Mouse (Mus musculus) megakaryocyte, embryonic 14.5 days (primary cell): ENCODE measurements around the gene Prm3. TPM values are rescaled to one million over a fixed set of nuclear protein-coding genes. Genes with fewer than 3 reads are reported as not detected.
A peak's percentile ranks its signal among the peaks of the same experiment; 100 is the strongest.

Experiments used
- H3K27me3 ChIP-seq: replicated peaks from 2 replicates; pipeline ENCODE3; 2012; ENCODE audit warnings: inconsistent platforms
- H3K36me3 ChIP-seq: replicated peaks from 2 replicates; pipeline ENCODE3; 2012; ENCODE audit warnings: low read length, inconsistent platforms, mixed read lengths
- H3K4me1 ChIP-seq: 2 replicates; pipeline ENCODE4 v1.6.1; 2012; ENCODE audit warnings: inconsistent platforms
- H3K4me3 ChIP-seq: replicated peaks from 2 replicates; pipeline ENCODE3; 2012; ENCODE audit warnings: moderate library complexity, mild to moderate bottlenecking, inconsistent platforms
- H3K9me3 ChIP-seq: 2 replicates; pipeline ENCODE4 v1.6.1; 2012; ENCODE audit warnings: inconsistent platforms
- FLI1 ChIP-seq: IDR thresholded peaks from 2 replicates; pipeline ENCODE4 v1.6.1; 2012; ENCODE audit warnings: low read length, inconsistent platforms, mixed read lengths
- GATA1 ChIP-seq: IDR thresholded peaks from 3 replicates; pipeline ENCODE4 v1.6.1; 2012; ENCODE audit warnings: mixed read lengths, low read length, inconsistent platforms, borderline replicate concordance
- polyA plus RNA-seq: library from polyadenylated mRNA; stranded (reverse); fragments of >175 nt; gene quantifications from 2 replicates; pipeline ENCODE4 v1.2.3, GENCODE M21; 2012; ENCODE audit warnings: low replicate concordance; ENCODE audit not compliant: insufficient read depth

Gene Prm3
- polyA plus RNA-seq, 1 experiment: not detected

- TF ChIP-seq FLI1 (no peak), GATA1 (no peak)
- H3K4me3 ChIP-seq: peak overlapping the region; percentile 99
- peaks cover 32% of the 10 kb centered on the region for H3K27me3 ChIP-seq
- no peaks in the 10 kb centered on the region for H3K9me3 ChIP-seq
- peaks cover 79% of the 10 kb centered on the region for H3K4me1 ChIP-seq
- peaks cover 27% of the 10 kb centered on the region for H3K36me3 ChIP-seq
These were observed 5.8 kb downstream of the Prm3 start for GRCm38 (mm10) chr16:10784793-10785370.

- H3K36me3 ChIP-seq: peaks cover 27% of the 10 kb centered on the region
- TF ChIP-seq FLI1: no peak
- TF ChIP-seq GATA1: no peak
- H3K4me3 ChIP-seq: peak overlapping the region; percentile 99
- peaks cover 25% of the 10 kb centered on the region for H3K27me3 ChIP-seq
- no peaks in the 10 kb centered on the region for H3K9me3 ChIP-seq
- peaks cover 79% of the 10 kb centered on the region for H3K4me1 ChIP-seq
These were observed 6.6 kb downstream of the Prm3 start for GRCm38 (mm10) chr16:10783883-10784792.

GRCm38 (mm10) chr16:10783451-10783850, 7.3 kb downstream of the Prm3 start:
- Histone ChIP-seq H3K36me3 (peaks cover 29% of the 10 kb centered on the region), H3K4me1 (peaks cover 78% of the 10 kb centered on the region), H3K9me3 (no peaks in the 10 kb centered on the region), H3K4me3 (peak overlapping the region; percentile 99), H3K27me3 (peaks cover 20% of the 10 kb centered on the region)
- TF ChIP-seq GATA1 (no peak), FLI1 (no peak)

GRCm38 (mm10) chr16:10783152-10783434, 7.6 kb downstream of the Prm3 start:
- Histone ChIP-seq H3K36me3 (peaks cover 29% of the 10 kb centered on the region), H3K4me1 (peaks cover 75% of the 10 kb centered on the region), H3K27me3 (peaks cover 18% of the 10 kb centered on the region), H3K9me3 (no peaks in the 10 kb centered on the region), H3K4me3 (peak overlapping the region; percentile 99)
- no peak for TF ChIP-seq FLI1
- TF ChIP-seq GATA1: no peak

GRCm38 (mm10) chr16:10782377-10783151, 8.2 kb downstream of the Prm3 start:
- no peak for TF ChIP-seq GATA1
- TF ChIP-seq FLI1: no peak
- peaks cover 20% of the 10 kb centered on the region for H3K27me3 ChIP-seq
- peak overlapping the region; percentile 99 for H3K4me3 ChIP-seq
- H3K9me3 ChIP-seq: no peaks in the 10 kb centered on the region
- peaks cover 75% of the 10 kb centered on the region for H3K4me1 ChIP-seq
- peaks cover 29% of the 10 kb centered on the region for H3K36me3 ChIP-seq

GRCm38 (mm10) chr16:10781862-10782371, 8.8 kb downstream of the Prm3 start:
- Histone ChIP-seq H3K4me3 (no peak overlapping the region), H3K9me3 (no peaks in the 10 kb centered on the region), H3K27me3 (peaks cover 25% of the 10 kb centered on the region), H3K4me1 (peaks cover 75% of the 10 kb centered on the region), H3K36me3 (peaks cover 29% of the 10 kb centered on the region)
- TF ChIP-seq GATA1: no peak
- no peak for TF ChIP-seq FLI1

- H3K9me3 ChIP-seq: no peaks in the 10 kb centered on the region
- peaks cover 29% of the 10 kb centered on the region for H3K36me3 ChIP-seq
- no peak overlapping the region for H3K4me3 ChIP-seq
- peaks cover 26% of the 10 kb centered on the region for H3K27me3 ChIP-seq
- TF ChIP-seq FLI1: no peak
- H3K4me1 ChIP-seq: peaks cover 78% of the 10 kb centered on the region
These were observed 10.0 kb downstream of the Prm3 start for GRCm38 (mm10) chr16:10780631-10781120.

- no peak for TF ChIP-seq GATA1
- TF ChIP-seq FLI1: no peak
- peaks cover 84% of the 10 kb centered on the region for H3K4me1 ChIP-seq
These were observed 13.0 kb downstream of the Prm3 start for GRCm38 (mm10) chr16:10777579-10778160.

GRCm38 (mm10) chr16:10776322-10776721, 14.4 kb downstream of the Prm3 start:
- no peak for TF ChIP-seq FLI1
- no peak for TF ChIP-seq GATA1
- no peaks in the 10 kb centered on the region for H3K9me3 ChIP-seq
- H3K4me1 ChIP-seq: peaks cover 84% of the 10 kb centered on the region
- H3K4me3 ChIP-seq: no peak overlapping the region
- H3K27me3 ChIP-seq: peaks cover 21% of the 10 kb centered on the region
- peaks cover 15% of the 10 kb centered on the region for H3K36me3 ChIP-seq

More at GRCm38 (mm10) chr16:10777579-10778160, 13.0 kb downstream of the Prm3 start:
- no peaks in the 10 kb centered on the region for H3K9me3 ChIP-seq
- peaks cover 25% of the 10 kb centered on the region for H3K36me3 ChIP-seq
- H3K27me3 ChIP-seq: peaks cover 26% of the 10 kb centered on the region
- no peak overlapping the region for H3K4me3 ChIP-seq
